Mouse (Mus musculus) thymus, adult 2 months (tissue): ENCODE data around the gene Dennd1c. TPM values are rescaled to one million over a fixed set of nuclear protein-coding genes. Genes with fewer than 3 reads are reported as not detected.
A peak's percentile ranks its signal among the peaks of the same experiment; 100 is the strongest.

ENCODE experiments used
- DNase-seq: peaks from one replicate; pipeline ENCODE4 v3.0.0; 2021
- H3K27ac ChIP-seq: fragments of 200-500 bp; 2 replicates; pipeline ENCODE4 v1.5.1; 2012; ENCODE audit warnings: low read length, control low read depth; ENCODE audit not compliant: control insufficient read depth, insufficient read depth
- H3K27me3 ChIP-seq: fragments of 200-500 bp; 2 replicates; pipeline ENCODE4 v1.6.1; 2012; ENCODE audit warnings: mild to moderate bottlenecking, low read length, moderate library complexity, mixed read lengths; ENCODE audit not compliant: control insufficient read depth, insufficient read depth
- H3K36me3 ChIP-seq: fragments of 200-500 bp; 2 replicates; pipeline ENCODE4 v1.6.1; 2012; ENCODE audit warnings: mild to moderate bottlenecking, low read length, moderate library complexity; ENCODE audit not compliant: control insufficient read depth, insufficient read depth
- H3K4me1 ChIP-seq: fragments of 200-500 bp; replicated peaks from 2 replicates; pipeline ENCODE4 v1.6.1; 2012; ENCODE audit warnings: low read length; ENCODE audit not compliant: control insufficient read depth, insufficient read depth
- H3K4me3 ChIP-seq: fragments of 200-500 bp; 2 replicates; pipeline ENCODE4 v1.5.1; 2012; ENCODE audit warnings: mild to moderate bottlenecking, low read length, control low read depth, moderate library complexity; ENCODE audit not compliant: control insufficient read depth, insufficient read depth
- CTCF ChIP-seq: fragments of 200-500 bp; IDR thresholded peaks from 2 replicates; pipeline ENCODE4 v1.5.1; 2012; ENCODE audit warnings: mild to moderate bottlenecking, control low read depth, low read length, moderate library complexity, borderline replicate concordance; ENCODE audit not compliant: control insufficient read depth, poor library complexity, insufficient read depth; ENCODE audit errors: extremely low read depth
- POLR2A ChIP-seq: fragments of 200-500 bp; IDR thresholded peaks from 2 replicates; pipeline ENCODE4 v1.6.1; 2012; ENCODE audit warnings: mild to moderate bottlenecking, low read length, control low read depth, moderate library complexity; ENCODE audit not compliant: control insufficient read depth, poor library complexity, insufficient read depth; ENCODE audit errors: extremely low read depth
- WGBS: fragments of 180-500 bp; shearing (Covaris S2); methylation state at CpG from one replicate; pipeline ENCODE4 v1.1.7; 2018; 5-methylcytosine and 5-hydroxymethylcytosine counted together
- polyA plus RNA-seq: library from polyadenylated mRNA; depleted of rRNA; stranded (reverse); fragments of >200 nt; gene quantifications from 2 replicates; pipeline ENCODE4 v1.2.3, GENCODE M21; 2012; rRNA removed

The Dennd1c gene
- 176 and 196 TPM in 2 replicates for polyA plus RNA-seq

DNA sequence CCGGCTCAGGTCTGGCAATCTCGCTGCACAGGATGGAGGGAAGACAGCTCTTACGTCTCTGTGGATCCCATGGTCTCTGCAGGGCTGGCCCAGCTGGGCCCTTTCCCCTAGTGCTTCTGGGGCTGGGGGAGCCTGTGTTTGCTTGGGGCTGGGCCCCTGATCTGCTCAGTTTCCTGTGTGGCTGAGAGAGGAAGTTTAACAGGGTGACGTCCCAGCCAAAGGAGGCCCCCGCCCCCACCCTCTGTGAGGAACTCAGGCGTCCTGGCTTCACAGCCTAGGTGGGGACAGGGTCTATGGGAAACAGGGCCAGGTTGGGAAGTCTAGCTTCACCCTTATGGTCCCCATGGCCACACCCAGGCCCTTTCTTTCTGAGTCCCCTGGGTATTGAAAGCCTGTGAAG is at the start of gene Dennd1c:
Gene Dennd1c (minus strand): TSS at position 179 of the 400 bp plus-strand sequence.
- Histone ChIP-seq H3K4me3 (peak within 1 kb of the TSS; percentile 53), H3K27ac (peak within 1 kb of the TSS; percentile 92), H3K4me1 (peaks cover 55% of the 10 kb centered on the region), H3K27me3 (no peaks in the 10 kb centered on the region), H3K36me3 (no peaks in the 10 kb centered on the region; the same call in 1 of the 2 replicates)
- peak; percentile 92 for TF ChIP-seq POLR2A
- TF ChIP-seq CTCF, result 0 out of 2 replicates have a peak, but pooled peaks have one; percentile 13
- 5% methylated on average over 6 of the region's 6 CpGs for WGBS
- peak; percentile 85 for DNase-seq

DNA sequence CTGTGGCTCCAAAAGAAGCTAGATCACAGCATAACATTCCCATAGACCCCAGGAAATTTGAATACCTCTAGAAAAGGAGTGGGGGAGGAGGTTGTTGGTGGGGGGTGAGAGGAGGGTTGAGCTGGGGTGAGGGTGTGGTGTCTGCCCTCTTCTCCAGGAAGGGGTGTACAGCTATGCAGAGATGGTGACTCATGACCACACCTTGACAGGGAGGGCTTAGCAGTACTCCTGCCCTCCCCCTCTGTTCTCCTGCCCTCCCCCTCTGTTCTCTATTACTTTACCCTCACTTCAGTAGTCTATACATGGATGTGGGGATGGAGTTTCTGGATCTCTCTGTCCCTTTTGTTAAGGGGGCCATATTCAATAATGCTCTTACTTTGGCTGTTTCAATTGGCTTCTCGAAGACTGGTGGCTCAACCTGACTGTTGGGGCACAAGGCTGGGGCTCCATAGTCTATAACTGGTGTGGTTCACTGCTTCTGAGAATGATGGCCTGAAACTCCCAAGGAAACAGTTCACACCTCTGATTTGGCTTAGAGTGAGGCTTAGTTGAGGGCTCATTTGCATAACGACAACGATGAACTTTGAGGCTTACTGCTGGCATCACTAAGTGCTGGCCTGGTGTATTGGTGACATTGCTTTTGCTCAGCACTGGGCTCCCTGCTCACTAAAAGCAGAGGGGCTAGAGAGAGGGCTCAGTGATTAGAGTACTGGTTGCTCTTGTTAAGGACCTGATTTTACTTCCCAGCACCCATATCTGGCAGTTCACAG is 47.7 kb upstream of the Dennd1c start:
- no peak for DNase-seq
- TF ChIP-seq CTCF (no peak), POLR2A (no peak)
- WGBS, result 82% methylated on average over 3 of the region's 3 CpGs
- Histone ChIP-seq H3K4me1 (no peaks in the 10 kb centered on the region), H3K4me3 (no peak overlapping the region), H3K27me3 (no peaks in the 10 kb centered on the region), H3K36me3 (no peaks in the 10 kb centered on the region), H3K27ac (no peak overlapping the region)

DNA sequence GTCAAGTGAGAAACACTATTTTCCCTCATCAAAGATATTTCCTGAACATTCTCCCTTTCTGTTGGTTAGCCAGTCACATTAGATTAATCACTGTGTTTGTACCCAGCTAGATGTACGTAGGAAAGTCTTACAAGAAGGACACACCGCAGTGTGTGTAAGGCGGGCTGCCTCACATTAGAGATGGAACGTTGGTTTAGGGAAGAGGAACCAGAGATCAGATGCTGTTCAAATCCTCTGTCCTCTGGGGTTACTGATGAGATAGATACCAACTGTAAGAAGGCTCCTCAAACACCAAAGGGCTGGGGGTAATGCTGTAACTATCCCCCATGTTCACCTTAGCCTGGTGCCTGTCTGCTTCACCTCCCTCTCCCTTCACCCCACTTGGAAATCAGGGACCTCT is 46.5 kb upstream of the Dennd1c start:
- H3K27me3 ChIP-seq, result no peaks in the 10 kb centered on the region
- H3K27ac ChIP-seq, result no peak overlapping the region
- no peak for DNase-seq
- WGBS, result 81% methylated on average over 4 of the region's 4 CpGs
- no peaks in the 10 kb centered on the region for H3K4me1 ChIP-seq
- H3K36me3 ChIP-seq, result no peaks in the 10 kb centered on the region
- TF ChIP-seq CTCF, result no peak
- no peak for TF ChIP-seq POLR2A
- no peak overlapping the region for H3K4me3 ChIP-seq

DNA sequence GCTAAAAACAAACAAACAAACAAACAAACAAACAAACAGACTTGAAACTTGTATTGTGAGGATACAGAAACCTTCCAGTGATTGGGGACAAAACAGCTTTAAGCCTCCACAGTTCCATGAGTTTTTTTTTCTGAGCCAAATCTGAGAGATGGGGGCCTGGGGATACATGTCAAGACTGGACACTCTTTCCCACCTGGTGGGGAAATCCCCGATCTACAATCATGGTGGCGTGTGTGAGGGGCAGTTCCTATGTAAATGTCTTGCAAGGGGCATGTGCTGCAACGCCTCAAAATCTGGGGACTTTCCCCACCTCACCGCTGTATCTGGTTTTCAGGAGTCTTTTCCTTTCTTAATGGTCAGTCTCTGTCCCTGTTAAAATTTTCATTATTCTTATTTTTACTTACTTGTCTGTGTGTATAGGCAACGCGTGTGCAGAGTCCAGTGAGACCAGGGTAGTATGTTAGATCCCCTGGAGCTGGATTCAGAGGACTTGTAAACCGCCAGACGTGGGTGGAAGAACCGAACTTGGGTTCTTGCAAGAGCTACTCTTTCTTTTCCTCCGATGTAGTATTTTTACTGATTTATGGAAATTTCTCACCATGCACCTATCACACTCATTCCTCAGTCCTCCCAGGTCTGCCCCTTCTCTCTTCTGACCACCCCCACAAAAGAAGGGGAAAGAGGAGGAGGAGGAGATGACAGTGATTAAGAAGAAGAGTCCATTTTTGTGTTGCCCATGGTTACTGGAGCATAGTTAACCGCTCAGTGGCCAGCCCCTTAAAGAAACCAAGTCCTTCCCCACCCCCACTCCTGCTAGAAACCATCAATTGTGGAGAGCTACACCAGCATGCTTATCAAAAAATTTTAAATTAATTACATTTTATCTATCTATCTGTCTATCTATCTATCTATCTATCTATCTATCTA is 45.1 kb upstream of the Dennd1c start:
- Histone ChIP-seq H3K27me3 (no peaks in the 10 kb centered on the region), H3K4me3 (no peak overlapping the region), H3K27ac (no peak overlapping the region), H3K4me1 (no peaks in the 10 kb centered on the region), H3K36me3 (no peaks in the 10 kb centered on the region)
- TF ChIP-seq CTCF, result no peak
- WGBS, result 91% methylated on average over 11 of the region's 11 CpGs
- DNase-seq, result no peak

DNA sequence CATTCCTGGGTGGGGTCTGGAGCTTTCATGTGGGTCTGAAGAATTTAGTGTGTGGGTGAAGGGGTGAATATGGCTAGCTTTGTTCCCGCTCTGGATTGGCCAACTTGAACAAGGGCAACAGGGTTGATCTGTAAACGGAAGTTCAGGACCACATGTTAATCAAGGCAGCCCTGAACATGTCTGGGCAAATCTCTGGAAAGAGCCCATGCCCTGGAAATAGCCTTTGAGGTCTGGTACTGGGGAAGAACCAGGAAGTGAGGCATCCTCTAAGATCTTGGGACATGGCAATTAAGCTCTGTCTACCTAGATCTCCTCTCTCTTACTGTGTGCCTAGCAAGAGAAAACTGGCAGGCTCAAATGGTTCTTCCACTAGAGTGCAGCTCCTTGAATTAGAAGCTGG is 43.5 kb upstream of the Dennd1c start:
- H3K27ac ChIP-seq, result no peak overlapping the region
- no peak overlapping the region for H3K4me3 ChIP-seq
- H3K27me3 ChIP-seq, result no peaks in the 10 kb centered on the region
- no peak for DNase-seq
- TF ChIP-seq POLR2A, result no peak
- TF ChIP-seq CTCF, result no peak
- H3K4me1 ChIP-seq, result no peaks in the 10 kb centered on the region
- WGBS, result 98% methylated on average over 2 of the region's 2 CpGs
- H3K36me3 ChIP-seq, result no peaks in the 10 kb centered on the region

DNA sequence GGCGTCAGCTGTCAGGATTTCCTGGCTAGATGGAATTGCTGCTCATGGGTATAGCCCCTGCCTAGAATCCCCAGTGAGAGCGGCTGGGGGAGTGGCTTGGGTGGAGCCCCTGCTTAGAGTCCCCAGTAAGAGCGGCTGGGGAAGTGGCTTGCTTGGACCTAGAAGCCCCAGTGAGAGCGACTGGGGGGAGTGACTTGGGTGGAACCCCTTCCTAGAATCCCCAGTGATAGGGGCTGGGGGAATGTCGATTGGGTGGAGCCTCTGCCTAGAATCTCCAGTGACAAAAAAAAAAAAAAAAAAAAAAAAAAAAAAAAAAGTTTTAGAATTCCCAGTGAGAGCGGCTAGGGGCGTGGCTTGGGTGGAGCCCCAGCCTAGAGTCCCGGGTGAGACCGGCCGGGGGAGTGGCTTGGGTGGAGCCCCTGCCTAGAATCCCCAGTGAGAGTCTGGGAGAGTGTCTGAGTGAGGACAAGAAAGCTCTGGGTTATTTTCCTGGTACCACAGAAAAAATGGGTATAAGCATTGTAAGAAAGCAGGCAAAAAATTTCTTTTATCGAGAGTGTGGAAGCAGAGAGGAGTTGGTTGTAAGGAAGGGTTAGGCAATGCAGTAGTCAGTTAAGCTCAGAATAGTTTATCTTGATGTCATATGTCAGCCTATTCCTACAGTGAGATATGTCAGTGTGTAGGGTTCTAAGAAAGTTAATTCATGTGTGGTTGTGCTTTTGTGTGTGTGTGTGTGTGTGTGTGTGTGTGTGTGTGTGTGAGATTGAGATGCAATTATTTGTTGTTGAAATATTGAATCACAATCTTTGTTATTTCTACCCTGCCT is 40.4 kb upstream of the Dennd1c start:
- no peaks in the 10 kb centered on the region for H3K27me3 ChIP-seq
- H3K4me3 ChIP-seq, result no peak overlapping the region
- WGBS, result 24% methylated on average over 11 of the region's 11 CpGs
- TF ChIP-seq CTCF (no peak), POLR2A (no peak)
- H3K36me3 ChIP-seq, result no peaks in the 10 kb centered on the region
- no peaks in the 10 kb centered on the region for H3K4me1 ChIP-seq
- H3K27ac ChIP-seq, result no peak overlapping the region
- DNase-seq, result no peak
